Mouse (Mus musculus) right cerebral cortex, postnatal 10 days (tissue): ENCODE results near the gene Caskin2.
"Not testable (repeated sequence)": the region's sequence is repeated elsewhere in the genome, so short reads cannot be mapped to it uniquely, and the experiment has no call there.

Experiments
- DNase-seq, 2 experiments: peaks; one replicate each; pipeline ENCODE4 v3.0.0; 2021; ENCODE audit warnings: low spot score in 2 of 2

Gene Caskin2

DNA sequence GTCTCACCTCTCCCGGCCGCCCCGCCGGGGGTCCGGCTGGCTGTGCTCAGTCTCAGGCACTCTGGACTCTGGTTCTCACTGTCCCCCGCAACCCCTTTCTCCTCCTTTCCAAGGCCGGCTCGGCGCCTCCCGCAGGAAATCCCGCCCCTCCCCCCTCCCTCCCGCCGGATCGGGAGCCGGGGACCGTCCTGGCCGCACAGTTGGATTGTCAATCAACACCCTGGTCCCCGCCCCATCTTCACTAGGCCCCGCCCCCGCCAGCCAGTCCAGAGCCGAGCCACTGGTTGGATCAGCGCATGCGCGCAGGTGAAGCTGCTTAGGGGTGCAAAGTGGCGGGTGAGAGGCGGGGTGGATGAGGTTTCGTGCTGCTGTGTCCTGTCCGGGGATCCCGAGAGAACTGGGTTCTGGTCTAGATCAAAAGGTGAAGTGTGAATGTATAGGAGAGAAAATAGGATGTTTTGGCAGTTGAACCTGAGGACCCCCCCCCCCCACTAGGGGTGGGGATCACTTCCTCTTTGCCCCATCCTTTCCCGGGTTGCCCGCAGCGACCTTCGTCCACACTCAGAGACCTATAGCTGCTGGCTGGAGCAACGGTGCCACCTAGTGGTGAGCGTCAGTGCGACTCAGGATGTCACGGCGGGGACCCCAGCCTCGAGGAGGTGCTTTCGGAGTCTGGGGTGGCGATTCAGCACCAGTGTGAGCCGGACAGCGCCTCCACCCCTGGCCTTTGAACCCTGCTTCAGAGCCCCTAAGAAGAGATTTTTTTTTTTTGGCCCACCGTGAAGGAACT lies at the start of gene Caskin2:
Gene Caskin2, minus strand, starts transcription at position 133 of the 790 bp plus-strand sequence.
- DNase-seq = peak; percentile 93 to 94

DNA sequence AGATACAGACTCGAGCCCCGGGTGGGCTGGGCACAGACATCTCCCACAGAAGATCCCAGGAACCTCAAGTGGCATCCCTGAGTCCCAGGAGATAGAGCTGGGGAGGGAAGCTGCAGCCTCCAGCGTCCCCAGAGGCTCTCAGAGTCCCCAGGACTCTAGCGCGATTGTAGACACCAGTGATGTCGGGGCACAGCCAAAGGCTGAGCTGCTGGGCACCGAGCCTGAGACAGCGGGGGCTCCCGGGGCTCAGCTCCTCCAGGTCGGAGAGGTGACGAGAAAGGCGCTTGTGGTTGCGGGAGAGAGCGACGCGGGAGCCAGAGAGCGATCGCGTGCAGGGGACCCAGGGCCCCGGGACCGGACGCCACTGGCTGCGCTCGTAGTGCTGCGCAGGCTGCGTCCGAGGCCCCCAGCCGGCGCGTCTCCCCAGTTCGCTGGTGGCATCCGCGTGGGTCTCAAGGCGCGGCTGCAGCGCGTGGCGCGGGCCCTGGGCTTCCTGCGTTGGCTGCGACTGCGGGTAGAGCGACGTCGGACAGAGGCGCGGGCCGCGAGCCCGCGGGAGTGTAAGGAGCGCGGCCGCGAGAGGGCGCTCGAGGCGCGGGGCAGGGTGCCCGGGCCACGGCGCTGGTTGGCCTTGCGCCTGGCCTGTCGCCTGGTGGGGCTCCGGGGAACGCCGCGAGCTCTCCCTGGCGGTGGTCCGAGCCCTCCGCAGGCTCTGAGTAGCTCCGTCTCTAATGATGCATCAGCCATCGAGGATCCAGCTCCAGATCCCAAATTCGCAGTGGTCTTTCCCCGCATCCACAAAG lies 45.9 kb upstream of the Caskin2 start:
- DNase-seq = peak; percentile 80 to 84

DNA sequence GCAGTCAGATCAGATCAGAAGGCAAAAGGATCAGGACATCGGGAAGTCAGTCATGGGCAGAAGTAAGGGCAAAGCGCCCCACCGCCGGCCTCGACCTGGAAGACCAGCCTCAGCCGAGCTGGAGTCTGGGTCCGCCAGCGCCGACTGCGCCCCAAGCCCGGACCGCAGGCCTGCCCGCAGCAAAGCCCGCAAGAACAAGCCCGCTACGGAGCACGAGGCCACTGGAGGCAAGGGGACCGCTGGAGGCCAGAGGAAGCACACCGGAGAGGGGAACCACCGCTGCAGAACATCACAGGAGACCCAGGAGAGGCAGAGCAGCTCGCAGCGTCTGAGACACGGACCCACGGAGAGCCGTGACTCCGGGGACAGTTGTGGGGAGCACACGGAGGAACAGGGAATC lies 44.9 kb upstream of the Caskin2 start, which contains the start of gene Myo15b:
Gene Myo15b, plus strand, starts transcription at position 53 of the 400 bp plus-strand sequence.
- no peak for DNase-seq

DNA sequence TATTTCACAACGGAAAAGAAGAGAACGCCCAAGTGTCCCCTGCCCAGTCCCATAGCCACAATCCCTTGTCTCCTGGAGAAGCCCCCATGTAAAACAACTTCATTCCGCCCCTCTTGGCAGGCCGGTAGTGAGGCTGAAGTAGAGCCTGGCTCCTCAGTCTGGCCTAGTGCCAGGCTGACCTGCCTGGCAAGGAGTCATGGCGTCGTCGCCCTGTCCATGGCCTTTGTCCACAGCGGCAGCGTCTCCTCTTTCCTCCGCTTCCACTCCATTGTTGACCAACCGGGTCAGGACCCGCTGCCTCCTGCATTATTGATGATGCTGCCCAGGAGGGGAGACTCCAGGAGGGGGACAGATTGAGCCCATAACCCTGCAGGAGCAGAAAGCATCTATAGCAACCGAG lies 44.5 kb upstream of the Caskin2 start:
- no peak for DNase-seq

DNA sequence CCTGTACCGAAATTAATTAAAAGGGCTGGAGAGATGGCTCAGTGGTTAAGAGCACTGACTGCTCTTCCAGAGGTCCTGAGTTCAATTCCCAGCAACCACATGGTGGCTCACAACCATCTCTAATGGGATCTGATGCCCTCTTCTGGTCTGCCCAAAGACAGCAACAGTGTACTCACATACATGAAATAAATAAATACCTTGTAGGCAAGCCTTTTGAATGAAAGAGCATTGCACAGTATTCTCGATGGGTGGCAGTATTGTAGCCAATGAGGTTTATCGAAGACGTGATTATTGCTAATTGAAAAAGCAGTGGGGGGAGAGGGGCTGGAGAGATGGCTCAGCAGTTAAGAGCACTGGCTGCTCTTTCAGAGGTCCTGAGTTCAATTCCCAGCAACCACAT lies 43.7 kb upstream of the Caskin2 start:
- DNase-seq = not testable (repeated sequence)

DNA sequence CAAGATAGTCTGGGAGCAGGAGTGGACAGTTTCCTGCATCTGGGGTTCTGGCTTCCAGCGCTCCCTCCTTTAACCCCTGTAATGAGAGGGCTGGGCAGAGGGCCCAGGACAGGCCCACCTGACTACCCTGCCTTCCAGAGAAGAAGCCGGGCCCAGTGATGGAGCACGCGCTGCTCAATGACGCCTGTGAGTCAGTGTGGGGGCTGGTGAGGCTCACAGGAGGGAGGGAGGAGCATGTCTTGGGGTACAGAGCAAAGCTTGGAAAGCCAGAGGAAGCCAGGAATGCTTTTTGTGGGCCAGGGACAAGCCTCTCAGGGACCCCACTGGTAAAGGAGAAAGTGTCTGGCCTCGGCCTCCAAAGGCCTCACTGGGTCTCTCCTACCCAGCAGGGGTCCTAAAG lies 41.2 kb upstream of the Caskin2 start:
- no peak for DNase-seq

DNA sequence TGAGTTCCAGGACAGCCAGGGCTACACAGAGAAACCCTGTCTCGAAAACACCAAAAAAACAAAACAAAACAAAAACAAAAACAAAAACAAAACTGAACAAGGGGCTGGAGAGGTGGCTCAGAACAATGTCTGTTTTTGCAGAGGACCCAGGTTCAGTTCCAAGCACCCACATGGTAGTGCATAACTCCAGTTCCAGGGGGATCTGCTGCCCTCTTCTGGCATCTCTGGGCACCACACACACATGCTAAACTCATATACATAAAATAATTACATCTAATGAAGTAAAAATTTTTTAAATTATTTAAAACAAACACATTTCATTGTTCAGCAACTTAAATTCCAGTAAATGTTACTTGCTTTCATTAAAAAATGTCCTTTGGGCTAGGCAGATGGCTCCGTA lies 32.4 kb upstream of the Caskin2 start:
- DNase-seq = no peak

DNA sequence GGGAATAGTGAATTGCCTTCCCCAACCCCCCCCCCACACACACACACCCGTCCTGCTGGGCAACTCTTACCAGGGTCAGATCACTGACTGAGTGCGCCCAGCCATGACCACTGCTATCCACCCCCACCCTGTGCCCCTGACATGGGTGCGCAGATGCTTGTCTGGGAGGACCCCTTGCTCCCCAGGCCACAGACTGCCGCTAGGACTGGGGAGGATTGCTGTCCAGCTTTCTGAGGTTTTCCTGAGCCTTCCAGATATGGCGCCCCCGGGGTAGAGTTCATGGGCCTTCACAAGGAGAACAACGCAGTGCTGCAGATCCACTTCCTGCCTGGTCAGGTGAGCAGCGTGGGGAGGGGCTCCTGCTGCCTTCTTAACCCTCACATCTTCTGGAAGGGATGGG lies 30.8 kb upstream of the Caskin2 start:
- DNase-seq = no peak

DNA sequence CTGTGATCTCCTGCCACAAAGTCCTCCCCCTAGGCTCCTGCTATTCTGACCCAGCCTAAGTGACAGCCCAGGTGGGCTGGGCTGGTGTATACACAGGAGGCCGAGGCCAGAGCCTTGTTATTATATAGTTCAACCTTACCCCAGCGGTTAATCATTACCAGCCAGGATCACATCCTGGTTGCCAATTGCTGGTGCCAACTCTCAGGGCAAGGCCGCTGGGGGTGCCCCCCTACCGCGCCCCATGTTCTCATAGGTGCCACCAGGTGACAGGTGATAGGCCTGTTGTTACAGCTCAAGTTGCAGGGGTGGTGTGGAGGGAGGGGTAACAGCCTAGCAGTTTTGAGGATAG lies 30.4 kb upstream of the Caskin2 start:
- DNase-seq = no peak

DNA sequence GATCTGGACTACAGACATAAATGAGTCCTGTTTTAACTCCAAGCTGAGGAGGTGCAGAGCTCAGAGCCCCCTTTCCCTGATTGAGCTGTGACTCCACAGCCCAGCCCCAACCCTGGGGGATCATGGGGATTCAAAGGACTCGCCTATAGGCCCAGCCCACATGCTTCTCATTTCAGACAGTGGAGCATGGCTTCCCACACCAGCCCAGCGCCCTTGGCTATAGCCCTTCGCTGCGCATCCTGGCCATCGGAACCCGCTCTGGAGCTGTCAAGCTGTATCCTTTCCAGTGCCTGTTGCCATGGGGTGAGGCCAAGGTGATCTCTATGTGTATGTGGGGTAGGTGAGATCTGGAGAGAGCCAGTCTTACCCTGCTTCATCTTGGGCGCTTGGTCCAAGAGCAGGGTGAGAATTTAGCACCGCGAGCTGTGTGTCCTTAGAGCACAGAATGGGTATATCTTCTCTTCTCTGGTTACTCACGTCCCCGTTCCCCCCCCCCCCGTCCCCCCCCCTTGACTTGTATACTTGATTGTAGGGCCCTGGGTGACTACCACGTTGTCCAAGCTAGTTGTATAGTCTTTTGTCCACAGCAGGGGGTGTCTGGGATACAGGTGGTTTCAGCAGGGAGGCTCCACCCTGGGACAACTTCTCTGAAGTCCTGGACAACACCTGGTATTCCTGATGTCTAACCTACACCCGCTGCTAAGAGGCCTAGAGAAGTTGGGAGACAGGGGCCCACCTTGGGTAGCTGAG lies 29.9 kb upstream of the Caskin2 start:
- DNase-seq = no peak

DNA sequence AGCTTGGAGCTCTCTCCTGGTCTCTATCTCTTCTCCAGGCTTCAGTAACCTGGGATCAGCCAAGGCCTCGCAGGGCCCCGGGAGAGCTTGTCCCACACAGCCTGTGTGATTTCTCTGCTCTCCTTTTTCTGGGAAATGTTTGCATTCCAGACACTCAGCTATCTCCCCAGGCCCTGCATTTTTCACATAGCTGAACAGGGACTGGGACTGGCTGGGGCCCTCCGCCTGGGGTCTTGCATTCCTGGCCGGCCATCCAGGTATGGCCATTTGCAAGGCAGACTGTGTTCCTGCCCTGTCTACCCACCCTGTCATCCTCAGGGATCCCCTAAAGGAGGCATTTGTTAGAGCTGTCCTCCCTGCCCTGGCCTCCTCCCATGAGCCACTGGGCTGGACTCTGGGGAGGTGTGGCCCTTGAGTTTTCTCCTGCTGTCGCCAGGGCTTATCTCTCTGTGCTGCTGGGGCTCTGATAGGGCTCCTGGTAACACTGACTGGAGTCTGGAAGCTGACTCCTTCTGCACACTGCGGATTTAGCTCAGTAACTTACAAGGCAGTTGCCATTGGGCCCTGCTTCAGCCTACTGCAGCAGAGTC lies 28.6 kb upstream of the Caskin2 start:
- no peak for DNase-seq

DNA sequence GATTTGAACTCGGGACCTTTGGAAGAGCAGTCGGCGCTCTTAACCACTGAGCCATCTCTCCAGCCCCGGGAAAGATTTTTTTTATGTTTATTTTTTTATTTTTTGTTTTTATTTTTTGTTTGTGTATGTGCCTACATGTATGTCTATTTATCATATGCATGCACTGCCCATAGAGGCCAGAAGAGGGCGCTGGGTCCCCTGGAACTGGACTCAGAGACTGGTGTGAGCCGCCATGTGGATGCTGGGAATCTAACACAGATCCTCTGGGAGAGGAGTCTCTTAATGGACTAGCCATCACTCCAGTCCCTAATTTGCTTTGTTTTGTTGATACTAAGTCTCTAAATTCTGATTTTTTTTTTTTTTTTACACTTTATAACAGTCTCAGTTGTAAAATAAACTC lies 27.6 kb upstream of the Caskin2 start:
- no peak for DNase-seq

DNA sequence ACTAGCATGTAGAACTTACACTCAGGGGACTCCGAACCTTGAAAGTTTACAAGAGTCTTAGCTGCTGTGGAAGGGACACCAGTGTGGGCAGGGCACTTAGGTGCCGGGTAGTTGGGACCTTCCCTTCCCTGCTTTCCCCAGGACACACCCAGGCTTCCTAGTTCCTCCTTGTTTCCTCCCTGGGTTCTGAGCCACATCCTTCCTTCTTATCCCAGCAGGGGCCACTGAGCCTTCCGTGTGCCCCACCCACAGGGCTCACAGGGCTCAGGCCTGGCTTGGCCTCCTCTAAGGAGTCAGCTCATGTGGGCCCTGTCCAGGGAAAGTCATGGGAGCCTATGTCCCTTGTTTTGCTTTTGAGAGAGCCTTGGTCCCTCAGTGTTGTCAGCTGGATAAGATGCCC lies 26.3 kb upstream of the Caskin2 start:
- no peak for DNase-seq

DNA sequence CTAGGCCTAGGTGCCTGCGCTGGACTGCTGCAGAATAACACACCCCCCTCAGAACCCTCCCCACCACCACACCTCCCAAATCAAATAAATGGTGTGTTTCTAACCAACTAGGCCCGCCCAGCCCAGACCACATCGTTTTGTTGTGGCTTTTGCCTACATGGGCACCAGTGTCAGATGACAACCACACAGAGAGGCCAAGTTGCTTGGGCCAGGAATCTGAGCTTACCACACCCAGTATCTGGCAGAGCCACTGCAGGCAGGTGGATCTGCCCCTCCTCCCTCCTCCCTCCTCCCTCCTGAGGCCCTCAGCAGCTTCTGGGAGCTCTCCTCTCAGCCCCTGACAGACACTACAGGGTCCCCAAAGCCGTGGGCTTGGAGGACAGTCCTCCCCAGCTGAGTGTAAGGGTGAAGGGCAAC lies 25.5 kb upstream of the Caskin2 start:
- DNase-seq = no peak

DNA sequence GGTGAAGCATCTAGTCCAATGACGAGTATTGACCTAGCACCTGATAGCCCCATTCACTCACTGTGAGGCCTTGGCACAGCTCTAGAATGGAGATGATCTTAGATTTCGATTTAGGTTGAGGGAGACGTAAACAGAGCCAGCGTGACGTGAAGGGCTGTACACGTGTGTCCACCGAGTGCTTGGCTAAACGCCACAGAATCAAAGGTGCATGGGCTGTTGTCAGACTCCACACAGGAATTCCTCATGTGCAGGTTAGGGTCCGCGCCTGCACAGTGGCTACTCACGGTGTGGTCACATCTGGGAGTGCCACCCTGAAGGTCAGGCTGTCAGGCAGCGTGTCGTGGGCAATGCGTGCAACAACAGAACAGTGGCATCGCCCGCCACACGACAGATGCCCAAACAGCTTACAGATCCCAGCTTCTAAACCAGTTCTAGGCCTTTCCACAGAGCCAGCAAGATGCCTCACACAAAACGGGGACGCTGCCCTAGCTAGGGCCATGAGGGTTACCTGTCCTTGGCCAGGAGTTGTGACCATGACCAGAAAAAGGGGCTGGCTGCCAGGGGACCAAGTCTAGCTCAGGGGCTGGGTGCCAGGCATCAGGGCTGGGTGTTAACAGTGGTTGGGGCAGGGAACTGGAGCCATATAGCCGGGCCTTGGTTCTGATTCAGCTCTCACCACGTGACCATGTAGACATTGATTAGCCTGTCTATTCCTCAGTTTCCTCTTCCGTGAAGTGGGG lies 24.3 kb upstream of the Caskin2 start:
- DNase-seq = no peak

DNA sequence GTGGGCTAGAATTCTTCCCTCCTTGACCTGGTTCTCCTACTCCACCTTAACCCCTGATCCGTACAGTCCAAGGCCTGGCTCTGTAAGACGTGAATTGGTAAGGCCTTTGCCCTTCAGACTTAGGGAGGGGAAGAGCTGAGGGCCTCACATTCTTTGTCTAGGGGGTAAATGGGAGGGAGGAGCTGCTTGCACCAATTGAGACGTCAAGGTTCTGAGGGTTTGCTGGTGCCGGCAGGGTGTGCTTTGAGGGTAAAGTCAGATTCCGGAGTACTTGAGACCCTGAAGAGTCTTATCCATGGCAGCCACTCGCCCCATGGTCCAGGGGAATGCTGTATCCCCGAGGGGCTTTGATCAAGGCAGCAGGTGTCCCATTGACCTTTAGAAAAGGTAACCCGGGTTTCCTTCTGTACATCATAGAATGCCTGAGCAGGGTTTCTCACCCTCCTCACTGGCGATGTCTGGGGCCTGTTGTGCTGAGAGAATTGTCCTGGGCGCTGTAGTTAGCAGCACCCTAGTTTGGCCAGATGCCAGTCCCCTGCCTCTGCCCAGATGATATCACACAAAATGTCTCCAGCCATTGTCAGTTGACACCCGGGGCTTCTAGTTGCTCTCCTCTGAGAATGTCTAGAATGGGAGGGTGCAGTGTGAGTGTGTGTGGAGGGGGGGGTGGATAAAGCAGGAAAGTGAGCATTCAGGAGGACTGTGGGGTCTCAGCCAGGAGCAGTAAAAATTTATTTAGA lies 23.4 kb upstream of the Caskin2 start:
- DNase-seq = no peak

DNA sequence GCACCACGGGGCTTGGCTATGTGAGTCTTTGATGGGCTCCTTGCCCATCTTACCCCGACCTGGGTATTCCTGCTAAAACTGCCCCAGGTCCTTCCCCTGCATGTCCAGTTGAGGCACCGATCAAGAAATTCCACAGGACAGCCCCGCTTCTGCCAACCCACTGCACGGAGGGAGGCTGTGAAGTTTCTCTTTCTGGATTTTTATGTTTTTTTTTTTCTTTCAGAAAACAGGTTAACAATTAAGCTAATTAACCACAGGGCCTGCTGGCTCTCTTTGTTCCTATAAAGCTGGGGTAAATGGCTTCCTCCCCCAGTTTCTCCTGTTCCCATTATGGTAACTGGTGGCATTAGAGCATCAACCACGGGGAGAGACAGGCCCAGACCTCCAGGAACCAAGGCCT lies 20.6 kb upstream of the Caskin2 start:
- no peak for DNase-seq

DNA sequence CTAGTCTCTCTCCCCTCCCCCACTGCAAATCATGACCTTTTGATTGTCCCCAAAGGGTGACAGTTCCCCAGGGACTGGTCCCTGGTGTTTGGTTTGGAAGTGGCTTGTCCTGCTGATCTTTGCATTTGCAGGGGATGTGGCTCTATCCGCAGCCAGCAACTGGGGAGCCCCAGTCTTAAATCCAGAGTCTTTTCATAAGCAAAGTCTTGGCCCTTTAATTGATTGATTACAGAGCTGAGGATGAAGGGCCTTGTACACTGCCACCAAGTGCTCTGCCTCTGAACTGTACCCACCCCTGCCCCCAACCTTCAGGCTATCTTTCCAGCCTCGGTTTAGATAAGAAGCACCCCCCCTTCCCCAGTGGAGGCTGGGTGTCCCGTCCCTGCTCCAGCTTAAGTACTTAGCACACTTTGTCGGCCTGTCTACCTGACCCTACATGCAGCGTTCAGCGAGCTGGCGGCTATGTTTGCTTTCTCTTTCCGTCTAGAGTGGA lies 19.6 kb upstream of the Caskin2 start:
- DNase-seq = no peak

DNA sequence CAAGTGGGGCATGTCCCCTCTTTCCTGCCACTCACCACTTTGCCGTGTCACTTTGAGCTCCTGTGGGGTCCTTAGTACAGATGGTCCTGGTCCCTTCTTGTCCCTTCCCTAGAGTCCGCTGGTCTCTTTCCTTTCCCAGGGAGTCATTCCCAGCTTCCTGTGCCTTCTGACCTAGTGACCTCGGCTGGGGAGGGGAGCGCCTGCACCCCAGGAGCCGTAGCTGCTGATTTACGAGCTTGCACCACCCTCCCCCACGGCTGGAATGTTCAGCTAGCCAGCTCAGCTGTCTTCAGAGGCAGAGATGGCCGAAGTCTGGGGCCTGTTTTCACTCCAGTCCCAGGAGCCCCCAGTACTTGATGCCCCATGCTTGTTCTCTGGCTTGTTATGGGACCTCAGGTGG lies 19.1 kb upstream of the Caskin2 start:
- DNase-seq = no peak

DNA sequence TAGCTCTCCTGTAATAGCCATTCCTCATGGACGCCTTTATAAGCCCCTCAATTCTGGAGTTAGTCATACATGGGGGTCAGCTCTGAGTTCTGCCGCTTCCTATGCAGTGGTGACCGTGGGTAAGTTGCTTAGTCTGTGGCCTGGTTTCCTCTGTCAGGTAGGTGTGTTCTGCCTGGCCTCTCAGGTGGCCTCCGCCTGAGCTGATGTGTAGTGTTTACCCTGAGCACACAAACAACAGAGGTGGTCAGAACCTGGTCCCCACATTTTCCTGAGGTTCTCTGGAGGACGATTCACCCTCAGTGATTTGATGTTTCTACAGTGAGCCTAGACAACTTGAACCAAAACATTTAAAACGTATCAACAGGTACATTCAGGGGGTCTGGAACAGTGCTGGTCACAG lies 18.6 kb upstream of the Caskin2 start:
- DNase-seq = no peak

DNA sequence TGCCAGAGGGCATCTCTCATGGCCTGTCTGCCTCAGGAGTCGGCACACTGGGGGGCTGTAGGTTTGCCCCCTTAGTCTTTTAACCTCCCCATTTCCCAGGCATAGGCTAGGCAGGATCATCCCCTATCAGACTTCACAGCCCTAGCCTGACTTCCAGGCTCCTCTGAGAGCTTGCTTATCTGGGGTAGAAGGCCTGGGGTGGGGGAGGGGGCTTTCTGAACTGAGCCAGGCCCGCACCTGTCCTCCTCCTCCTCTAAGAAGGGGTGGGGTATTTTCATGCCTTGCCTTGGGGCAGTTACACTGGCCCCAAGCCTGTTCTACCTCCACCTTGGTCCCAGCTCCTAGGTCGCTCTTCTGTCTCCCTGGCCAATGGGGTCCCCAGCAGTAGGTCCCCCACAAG lies 18.1 kb upstream of the Caskin2 start:
- no peak for DNase-seq
